Mouse (Mus musculus): ENCODE measurements around the gene Dctd.

GRCm38 (mm10) chr8:48109856-48110780, 11.2 kb downstream of the Dctd start:
- TF ChIP-seq CTCF (IDR thresholded peaks at IDR 0.05; ENCODE audit: low read depth, low read length) (no peak), POLR2A (IDR thresholded peaks at IDR 0.05; ENCODE audit: insufficient read depth, low read length) (no peak)

All from ES-Bruce4 (cell line).